Mouse (Mus musculus): ENCODE measurements at regions not wholly inside any gene's neighbourhood (a gene's known extent, or its start where the extent isn't known, plus 50 kb on each side); places are given as distances from the start of the nearest gene placed in this dataset.

GRCm38 (mm10) chr15:67611896-67612295 is 1111.2 kb upstream of the Lrrc6 start:
- DNase-seq (ENCODE audit: low spot score) (no peak), ATAC-seq (replicated peaks; ENCODE audit: low FRiP score) (no peak)
- no peaks in the 10 kb centered on the region for H3K36me3 ChIP-seq (ENCODE audit: control insufficient read depth, insufficient read depth, low read length)
- no peak overlapping the region for H3K9ac ChIP-seq (ENCODE audit: low read depth, low read length)
- no peaks in the 10 kb centered on the region for H3K9me3 ChIP-seq (ENCODE audit: control insufficient read depth, low read length)
- no peak overlapping the region for H3K27ac ChIP-seq (ENCODE audit: low read depth, low read length)
- H3K4me3 ChIP-seq (ENCODE audit: low read depth, low read length) = no peak overlapping the region
- WGBS = 57% methylated on average over 3 of the region's 3 CpGs
- H3K4me2 ChIP-seq = no peak overlapping the region
- no peaks in the 10 kb centered on the region for H3K4me1 ChIP-seq (replicated peaks; ENCODE audit: control insufficient read depth, insufficient read depth, low read length)
- H3K27me3 ChIP-seq (replicated peaks; ENCODE audit: control insufficient read depth, insufficient read depth, low read length) = no peaks in the 10 kb centered on the region

- Histone ChIP-seq H3K9me3 (ENCODE audit: control insufficient read depth, low read length) (no peaks in the 10 kb centered on the region), H3K4me3 (ENCODE audit: low read depth, low read length) (no peak overlapping the region), H3K4me1 (replicated peaks; ENCODE audit: control insufficient read depth, insufficient read depth, low read length) (no peaks in the 10 kb centered on the region), H3K4me2 (no peak overlapping the region), H3K27me3 (replicated peaks; ENCODE audit: control insufficient read depth, insufficient read depth, low read length) (no peaks in the 10 kb centered on the region), H3K9ac (ENCODE audit: low read depth, low read length) (no peak overlapping the region), H3K36me3 (ENCODE audit: control insufficient read depth, insufficient read depth, low read length) (no peaks in the 10 kb centered on the region), H3K27ac (ENCODE audit: low read depth, low read length) (no peak overlapping the region)
- DNase-seq (ENCODE audit: low spot score) (no peak), ATAC-seq (replicated peaks; ENCODE audit: low FRiP score) (no peak)
- WGBS = 67% methylated on average over 4 of the region's 4 CpGs
Observed at GRCm38 (mm10) chr15:67598426-67598825, 1097.7 kb upstream of the Lrrc6 start.

GRCm38 (mm10) chr15:67576581-67576980 is 1075.9 kb upstream of the Lrrc6 start:
- WGBS = 71% methylated on average over 1 of the region's 1 CpGs
- no peak for ATAC-seq (replicated peaks; ENCODE audit: low FRiP score)

GRCm38 (mm10) chr15:67571614-67572013 is 1070.9 kb upstream of the Lrrc6 start:
- Histone ChIP-seq H3K27ac (ENCODE audit: low read depth, low read length) (no peak overlapping the region), H3K4me3 (ENCODE audit: low read depth, low read length) (no peak overlapping the region), H3K9ac (ENCODE audit: low read depth, low read length) (no peak overlapping the region), H3K36me3 (ENCODE audit: control insufficient read depth, insufficient read depth, low read length) (no peaks in the 10 kb centered on the region), H3K27me3 (replicated peaks; ENCODE audit: control insufficient read depth, insufficient read depth, low read length) (no peaks in the 10 kb centered on the region), H3K4me1 (replicated peaks; ENCODE audit: control insufficient read depth, insufficient read depth, low read length) (no peaks in the 10 kb centered on the region), H3K4me2 (no peak overlapping the region), H3K9me3 (ENCODE audit: control insufficient read depth, low read length) (no peaks in the 10 kb centered on the region)
- no peak for ATAC-seq (replicated peaks; ENCODE audit: low FRiP score)
- no peak for DNase-seq (ENCODE audit: low spot score)
- 43% methylated on average over 1 of the region's 1 CpGs for WGBS

More at GRCm38 (mm10) chr15:67576581-67576980, 1075.9 kb upstream of the Lrrc6 start:
- H3K27ac ChIP-seq (ENCODE audit: low read depth, low read length) = no peak overlapping the region
- H3K9me3 ChIP-seq (ENCODE audit: control insufficient read depth, low read length) = no peaks in the 10 kb centered on the region
- DNase-seq (ENCODE audit: low spot score) = no peak
- H3K4me3 ChIP-seq (ENCODE audit: low read depth, low read length) = no peak overlapping the region
- H3K4me2 ChIP-seq = no peak overlapping the region
- H3K9ac ChIP-seq (ENCODE audit: low read depth, low read length) = no peak overlapping the region
- H3K36me3 ChIP-seq (ENCODE audit: control insufficient read depth, insufficient read depth, low read length) = no peaks in the 10 kb centered on the region
- H3K4me1 ChIP-seq (replicated peaks; ENCODE audit: control insufficient read depth, insufficient read depth, low read length) = no peaks in the 10 kb centered on the region
- H3K27me3 ChIP-seq (replicated peaks; ENCODE audit: control insufficient read depth, insufficient read depth, low read length) = no peaks in the 10 kb centered on the region

GRCm38 (mm10) chr15:67557304-67557703 is 1056.6 kb upstream of the Lrrc6 start:
- Histone ChIP-seq H3K4me2 (no peak overlapping the region), H3K9me3 (ENCODE audit: control insufficient read depth, low read length) (no peaks in the 10 kb centered on the region), H3K4me3 (ENCODE audit: low read depth, low read length) (no peak overlapping the region), H3K4me1 (replicated peaks; ENCODE audit: control insufficient read depth, insufficient read depth, low read length) (no peaks in the 10 kb centered on the region), H3K27ac (ENCODE audit: low read depth, low read length) (no peak overlapping the region), H3K9ac (ENCODE audit: low read depth, low read length) (no peak overlapping the region), H3K27me3 (replicated peaks; ENCODE audit: control insufficient read depth, insufficient read depth, low read length) (no peaks in the 10 kb centered on the region), H3K36me3 (ENCODE audit: control insufficient read depth, insufficient read depth, low read length) (no peaks in the 10 kb centered on the region)
- WGBS = 72% methylated on average over 1 of the region's 1 CpGs
- DNase-seq (ENCODE audit: low spot score) (no peak), ATAC-seq (replicated peaks; ENCODE audit: low FRiP score) (no peak)

GRCm38 (mm10) chr15:67551911-67552310 is 1051.2 kb upstream of the Lrrc6 start:
- Histone ChIP-seq H3K27me3 (replicated peaks; ENCODE audit: control insufficient read depth, insufficient read depth, low read length) (no peaks in the 10 kb centered on the region), H3K4me3 (ENCODE audit: low read depth, low read length) (no peak overlapping the region), H3K36me3 (ENCODE audit: control insufficient read depth, insufficient read depth, low read length) (no peaks in the 10 kb centered on the region), H3K4me2 (no peak overlapping the region), H3K9me3 (ENCODE audit: control insufficient read depth, low read length) (no peaks in the 10 kb centered on the region), H3K9ac (ENCODE audit: low read depth, low read length) (no peak overlapping the region), H3K4me1 (replicated peaks; ENCODE audit: control insufficient read depth, insufficient read depth, low read length) (no peaks in the 10 kb centered on the region), H3K27ac (ENCODE audit: low read depth, low read length) (no peak overlapping the region)
- 69% methylated on average over 2 of the region's 2 CpGs for WGBS
- no peak for ATAC-seq (replicated peaks; ENCODE audit: low FRiP score)
- no peak for DNase-seq (ENCODE audit: low spot score)

- DNase-seq (ENCODE audit: low spot score) = no peak
- Histone ChIP-seq H3K36me3 (ENCODE audit: control insufficient read depth, insufficient read depth, low read length) (no peaks in the 10 kb centered on the region), H3K27ac (ENCODE audit: low read depth, low read length) (no peak overlapping the region), H3K4me3 (ENCODE audit: low read depth, low read length) (no peak overlapping the region), H3K4me1 (replicated peaks; ENCODE audit: control insufficient read depth, insufficient read depth, low read length) (no peaks in the 10 kb centered on the region), H3K4me2 (no peak overlapping the region), H3K9ac (ENCODE audit: low read depth, low read length) (no peak overlapping the region), H3K27me3 (replicated peaks; ENCODE audit: control insufficient read depth, insufficient read depth, low read length) (no peaks in the 10 kb centered on the region), H3K9me3 (ENCODE audit: control insufficient read depth, low read length) (no peaks in the 10 kb centered on the region)
- no peak for ATAC-seq (replicated peaks; ENCODE audit: low FRiP score)
- WGBS = 88% methylated on average over 1 of the region's 1 CpGs
Observed at GRCm38 (mm10) chr15:67546896-67547400, 1046.2 kb upstream of the Lrrc6 start.

- Histone ChIP-seq H3K27ac (ENCODE audit: low read depth, low read length) (no peak overlapping the region), H3K36me3 (ENCODE audit: control insufficient read depth, insufficient read depth, low read length) (no peaks in the 10 kb centered on the region), H3K4me1 (replicated peaks; ENCODE audit: control insufficient read depth, insufficient read depth, low read length) (no peaks in the 10 kb centered on the region), H3K27me3 (replicated peaks; ENCODE audit: control insufficient read depth, insufficient read depth, low read length) (no peaks in the 10 kb centered on the region), H3K9me3 (ENCODE audit: control insufficient read depth, low read length) (no peaks in the 10 kb centered on the region), H3K4me3 (ENCODE audit: low read depth, low read length) (no peak overlapping the region), H3K4me2 (no peak overlapping the region), H3K9ac (ENCODE audit: low read depth, low read length) (no peak overlapping the region)
- DNase-seq (ENCODE audit: low spot score) (no peak), ATAC-seq (replicated peaks; ENCODE audit: low FRiP score) (no peak)
- WGBS = 49% methylated on average over 6 of the region's 6 CpGs
Observed at GRCm38 (mm10) chr15:67545745-67546144, 1045.0 kb upstream of the Lrrc6 start.

- no peaks in the 10 kb centered on the region for H3K9me3 ChIP-seq (ENCODE audit: control insufficient read depth, low read length)
- H3K27me3 ChIP-seq (replicated peaks; ENCODE audit: control insufficient read depth, insufficient read depth, low read length) = no peaks in the 10 kb centered on the region
- ATAC-seq (replicated peaks; ENCODE audit: low FRiP score) (no peak), DNase-seq (ENCODE audit: low spot score) (no peak)
- H3K27ac ChIP-seq (ENCODE audit: low read depth, low read length) = no peak overlapping the region
- no peaks in the 10 kb centered on the region for H3K36me3 ChIP-seq (ENCODE audit: control insufficient read depth, insufficient read depth, low read length)
- no peak overlapping the region for H3K4me2 ChIP-seq
- no peak overlapping the region for H3K4me3 ChIP-seq (ENCODE audit: low read depth, low read length)
- H3K9ac ChIP-seq (ENCODE audit: low read depth, low read length) = no peak overlapping the region
- H3K4me1 ChIP-seq (replicated peaks; ENCODE audit: control insufficient read depth, insufficient read depth, low read length) = no peaks in the 10 kb centered on the region
Observed at GRCm38 (mm10) chr15:67513722-67514121, 1013.0 kb upstream of the Lrrc6 start.
